Mouse (Mus musculus) midbrain, embryonic 10.5 days (tissue): ENCODE data around the gene Gnat1. TPM values are rescaled to one million over a fixed set of nuclear protein-coding genes. Genes with fewer than 3 reads are reported as not detected.

Experiments
- DNase-seq: peaks from one replicate; pipeline ENCODE4 v3.0.0-alpha.2; 2017; ENCODE audit warnings: low spot score
- H3K27ac ChIP-seq: fragments of 300-500 bp; sonication (generic); replicated peaks from 2 replicates; pipeline ENCODE4 v1.5.1; 2016; ENCODE audit warnings: mild to moderate bottlenecking
- H3K27me3 ChIP-seq: fragments of 300-500 bp; sonication (generic); 2 replicates; pipeline ENCODE4 v1.6.1; 2016; ENCODE audit warnings: low read depth, mild to moderate bottlenecking; ENCODE audit not compliant: poor library complexity, severe bottlenecking
- H3K36me3 ChIP-seq: fragments of 300-500 bp; sonication (generic); 2 replicates; pipeline ENCODE4 v1.6.1; 2016; ENCODE audit warnings: mild to moderate bottlenecking, moderate library complexity
- H3K4me1 ChIP-seq: fragments of 300-500 bp; sonication (generic); 2 replicates; pipeline ENCODE4 v1.6.1; 2016
- H3K4me3 ChIP-seq: fragments of 300-500 bp; sonication (generic); 2 replicates; pipeline ENCODE4 v1.5.1; 2016; ENCODE audit warnings: mild to moderate bottlenecking, moderate library complexity
- H3K9me3 ChIP-seq: fragments of 300-500 bp; sonication (generic); replicated peaks from 2 replicates; pipeline ENCODE4 v1.6.1; 2016; ENCODE audit warnings: mild to moderate bottlenecking
- WGBS: fragments of 180-500 bp; shearing (Covaris S2); methylation state at CpG from one replicate; pipeline ENCODE4 v1.1.7; 2016; 5-methylcytosine and 5-hydroxymethylcytosine counted together
- polyA plus RNA-seq: library from polyadenylated mRNA; unstranded; fragments of >200 nt; fragmentation: Nextera tagmentation; extraction: Ambion mirVana; gene quantifications from 2 replicates; pipeline ENCODE4 v1.2.1, GENCODE M21; 2016

Gnat1 gene
- polyA plus RNA-seq, 1 experiment from 2014 or later: 3.6 TPM

DNA sequence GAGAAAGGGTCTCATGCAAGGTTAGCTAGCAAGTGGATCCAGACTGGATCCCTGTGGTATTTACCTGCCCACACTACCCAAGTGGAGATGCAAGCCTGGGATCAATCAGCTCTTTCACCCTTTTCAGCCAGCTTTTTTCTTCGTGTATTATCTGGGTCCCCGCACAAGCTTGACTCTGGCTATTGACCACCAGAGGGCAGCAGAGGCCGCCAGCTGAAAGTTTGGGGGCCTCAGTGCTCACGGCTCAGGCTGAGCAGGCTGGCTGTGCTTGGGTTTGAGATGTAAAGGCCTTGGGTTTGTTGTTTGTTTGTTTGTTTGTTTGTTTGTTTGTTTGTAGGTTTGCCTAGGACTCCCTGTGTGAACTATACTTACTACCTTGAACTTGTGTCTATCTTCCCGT is 33.9 kb downstream of the Gnat1 start:
- H3K4me3 ChIP-seq: no peak overlapping the region
- 9% methylated on average over 5 of the region's 5 CpGs for WGBS
- H3K27me3 ChIP-seq: 0 out of 2 replicates have a peak, but pooled peaks cover 5% of the 10 kb centered on the region
- H3K27ac ChIP-seq: no peak overlapping the region
- no peaks in the 10 kb centered on the region for H3K36me3 ChIP-seq
- H3K9me3 ChIP-seq: no peaks in the 10 kb centered on the region
- DNase-seq: peak; percentile 85
- peaks cover 42% of the 10 kb centered on the region for H3K4me1 ChIP-seq

DNA sequence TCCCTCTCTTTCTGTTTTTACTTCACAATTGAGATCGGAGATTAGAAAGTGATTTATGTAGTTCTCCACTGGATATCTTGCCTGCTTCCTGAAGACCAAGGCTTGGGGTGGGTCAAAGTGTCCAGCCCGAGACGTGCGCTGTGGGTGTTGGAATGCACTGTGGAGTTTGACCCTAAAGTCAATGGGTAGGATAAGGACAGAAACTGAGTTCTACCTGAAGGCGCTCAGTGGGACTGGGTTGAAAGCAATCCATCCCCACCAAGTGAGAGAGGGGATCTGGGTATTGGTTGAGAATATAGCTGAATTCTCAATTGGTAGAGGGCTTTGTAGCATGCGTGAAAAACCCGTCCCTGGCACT is 34.4 kb downstream of the Gnat1 start:
- DNase-seq: no peak
- 0 out of 2 replicates have a peak, but pooled peaks cover 5% of the 10 kb centered on the region for H3K27me3 ChIP-seq
- peak overlapping the region; percentile 90 for H3K27ac ChIP-seq
- WGBS: 52% methylated on average over 7 of the region's 7 CpGs
- no peaks in the 10 kb centered on the region for H3K36me3 ChIP-seq
- H3K4me3 ChIP-seq: peak overlapping the region; percentile 54; the same call in 1 of the 2 replicates
- peaks cover 43% of the 10 kb centered on the region for H3K4me1 ChIP-seq
- no peaks in the 10 kb centered on the region for H3K9me3 ChIP-seq

DNA sequence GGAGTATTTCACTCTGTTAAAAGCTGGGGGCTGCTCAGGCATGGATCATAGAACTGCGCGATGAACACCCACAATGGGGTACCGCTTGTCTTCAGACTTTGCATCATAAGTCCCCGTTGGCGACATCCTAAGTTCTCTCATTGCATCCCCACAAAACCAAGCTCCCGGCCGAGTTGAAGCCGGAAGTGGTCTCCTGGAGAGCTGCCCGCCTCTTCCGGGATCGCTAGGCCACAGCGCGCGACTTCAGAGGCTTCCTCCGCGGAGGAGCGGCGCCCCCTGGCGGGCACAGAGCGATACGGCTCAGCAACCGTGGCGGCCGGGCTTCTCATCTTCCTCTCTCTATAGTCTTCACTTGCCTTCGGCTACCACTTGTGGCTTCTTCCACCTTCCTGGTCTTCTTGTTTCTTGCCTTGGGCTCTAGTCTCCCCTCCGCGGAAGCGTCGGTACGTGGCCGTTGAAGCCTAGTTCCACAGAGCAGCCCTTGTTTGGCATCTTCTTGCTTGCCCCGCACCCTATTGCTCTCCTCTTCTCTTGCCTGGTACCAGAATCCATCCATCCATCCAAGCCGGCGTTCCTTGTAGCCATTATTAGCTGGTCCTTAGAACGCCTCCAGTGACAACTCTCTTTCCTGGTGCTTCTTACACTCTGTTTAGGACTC is 34.9 kb downstream of the Gnat1 start:
- Histone ChIP-seq H3K9me3 (no peaks in the 10 kb centered on the region), H3K36me3 (no peaks in the 10 kb centered on the region), H3K27me3 (0 out of 2 replicates have a peak, but pooled peaks cover 5% of the 10 kb centered on the region), H3K4me1 (peaks cover 46% of the 10 kb centered on the region), H3K27ac (peak overlapping the region; percentile 90), H3K4me3 (peak overlapping the region; percentile 54)
- DNase-seq: peak; percentile 94
- WGBS: 6% methylated on average over 35 of the region's 35 CpGs

DNA sequence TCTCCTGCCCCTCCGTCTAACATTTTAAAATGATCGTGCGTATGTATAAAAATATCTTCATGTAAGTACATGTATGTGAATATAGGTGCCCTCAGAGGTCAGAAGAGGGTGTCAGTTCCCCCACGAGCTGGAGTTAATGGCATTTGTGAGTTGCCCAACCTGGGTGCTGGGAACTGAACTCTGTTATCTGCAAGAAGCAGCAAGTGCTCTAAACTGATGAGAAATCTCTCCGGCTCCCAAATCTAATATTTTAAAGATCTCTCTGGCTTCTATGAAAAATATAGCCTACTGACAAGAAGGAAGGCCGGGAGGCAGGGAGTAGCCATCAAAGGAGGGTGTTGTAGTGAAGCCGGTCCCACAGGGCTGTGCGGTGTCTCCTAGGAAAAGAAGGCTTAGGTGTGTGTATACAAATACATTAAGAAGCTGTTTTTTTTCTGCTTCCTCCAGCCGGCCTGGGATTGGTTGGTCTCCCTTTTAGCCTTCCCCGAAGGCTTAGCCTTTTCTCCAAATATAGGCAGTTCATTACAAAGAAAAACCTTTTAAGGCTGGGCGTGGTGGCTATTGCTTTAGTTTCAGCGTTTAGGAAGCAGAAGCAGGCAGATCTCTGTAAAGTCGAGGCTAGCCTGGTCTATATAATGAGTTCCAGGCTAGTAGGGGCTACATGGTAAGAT is 35.8 kb downstream of the Gnat1 start:
- DNase-seq: no peak
- Histone ChIP-seq H3K27ac (peak overlapping the region; percentile 90), H3K27me3 (0 out of 2 replicates have a peak, but pooled peaks cover 5% of the 10 kb centered on the region), H3K9me3 (no peaks in the 10 kb centered on the region), H3K36me3 (no peaks in the 10 kb centered on the region), H3K4me3 (peak overlapping the region; percentile 54), H3K4me1 (peaks cover 53% of the 10 kb centered on the region)
- 93% methylated on average over 13 of the region's 13 CpGs for WGBS

DNA sequence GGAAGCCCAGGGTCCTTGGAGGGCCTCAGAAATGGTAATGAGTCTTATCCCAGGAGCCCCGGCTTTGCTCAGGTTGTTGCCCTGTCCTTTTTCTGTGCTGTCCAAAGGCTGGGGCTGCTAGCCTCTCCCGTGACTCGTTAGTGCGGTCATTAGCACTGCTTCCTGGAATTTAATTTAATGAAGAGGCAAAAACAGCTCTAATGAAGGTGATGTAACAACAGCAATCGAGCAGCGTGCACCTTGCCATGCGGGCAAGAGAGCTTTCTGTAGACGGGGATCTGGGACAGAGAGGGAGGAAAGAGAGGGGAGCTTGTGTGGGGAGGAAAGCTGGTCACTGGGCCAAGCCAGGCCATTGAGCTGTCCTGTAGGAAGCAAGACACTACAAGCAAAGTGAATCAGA is 37.8 kb downstream of the Gnat1 start:
- Histone ChIP-seq H3K9me3 (no peaks in the 10 kb centered on the region), H3K36me3 (no peaks in the 10 kb centered on the region), H3K27ac (peak overlapping the region; percentile 83), H3K27me3 (0 out of 2 replicates have a peak, but pooled peaks cover 5% of the 10 kb centered on the region), H3K4me1 (peaks cover 69% of the 10 kb centered on the region), H3K4me3 (0 out of 2 replicates have a peak overlapping the region, but pooled peaks have one; percentile 1)
- 35% methylated on average over 8 of the region's 8 CpGs for WGBS
- DNase-seq: no peak

DNA sequence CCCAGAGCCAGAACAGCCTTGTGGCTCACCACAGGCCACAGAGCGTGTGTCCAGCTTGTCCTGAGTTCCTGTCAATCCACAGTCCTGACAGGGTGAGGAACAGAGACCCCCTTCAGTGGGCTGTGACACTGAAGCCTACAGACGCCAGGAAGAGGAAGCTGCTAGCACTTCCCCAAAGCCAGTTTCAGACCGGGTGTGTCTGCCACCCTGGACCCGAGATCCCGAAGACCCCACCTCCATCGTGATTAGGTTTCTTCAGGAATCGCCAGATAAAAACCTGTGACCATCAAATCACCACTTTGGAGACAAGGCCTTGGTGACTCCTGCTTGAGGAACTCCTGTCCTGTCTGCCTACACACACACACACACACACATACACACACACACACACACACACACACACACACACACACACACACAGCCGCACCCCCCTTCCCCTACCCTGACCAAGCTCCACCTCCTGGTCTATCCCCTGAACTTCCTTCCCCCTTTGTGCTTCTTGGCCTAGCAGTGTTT is 39.2 kb downstream of the Gnat1 start:
- no peak for DNase-seq
- H3K27me3 ChIP-seq: 0 out of 2 replicates have a peak, but pooled peaks cover 4% of the 10 kb centered on the region
- H3K27ac ChIP-seq: peak overlapping the region; percentile 83
- no peaks in the 10 kb centered on the region for H3K9me3 ChIP-seq
- 30% methylated on average over 8 of the region's 8 CpGs for WGBS
- H3K36me3 ChIP-seq: no peaks in the 10 kb centered on the region
- H3K4me1 ChIP-seq: peaks cover 80% of the 10 kb centered on the region
- peak overlapping the region; percentile 9; the same call in 1 of the 2 replicates for H3K4me3 ChIP-seq

DNA sequence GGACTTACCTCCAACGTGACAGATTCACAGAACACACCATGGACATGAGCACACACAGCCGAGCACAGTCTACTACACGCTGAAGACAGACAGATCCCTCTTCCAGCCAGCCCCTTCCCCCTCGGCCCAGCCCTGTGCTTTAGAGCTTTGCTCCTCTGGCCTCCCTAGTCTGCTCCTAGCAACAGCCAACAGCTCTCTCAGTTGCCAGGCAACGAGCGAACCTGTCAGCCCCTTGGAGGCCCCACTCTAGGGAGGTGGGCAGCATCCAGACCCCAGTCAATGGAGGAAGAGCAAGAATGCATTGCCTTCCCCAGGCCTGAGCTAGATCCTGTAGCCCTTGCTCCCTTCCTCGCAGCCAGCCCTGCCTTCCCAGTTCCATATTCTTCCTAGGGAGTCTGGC is 42.4 kb downstream of the Gnat1 start:
- 12% methylated on average over 7 of the region's 7 CpGs for WGBS
- Histone ChIP-seq H3K4me3 (peak overlapping the region; percentile 39), H3K4me1 (peaks cover 90% of the 10 kb centered on the region), H3K36me3 (peaks cover 14% of the 10 kb centered on the region), H3K27me3 (no peaks in the 10 kb centered on the region), H3K27ac (peak overlapping the region; percentile 98), H3K9me3 (no peaks in the 10 kb centered on the region)
- peak; percentile 89 for DNase-seq

DNA sequence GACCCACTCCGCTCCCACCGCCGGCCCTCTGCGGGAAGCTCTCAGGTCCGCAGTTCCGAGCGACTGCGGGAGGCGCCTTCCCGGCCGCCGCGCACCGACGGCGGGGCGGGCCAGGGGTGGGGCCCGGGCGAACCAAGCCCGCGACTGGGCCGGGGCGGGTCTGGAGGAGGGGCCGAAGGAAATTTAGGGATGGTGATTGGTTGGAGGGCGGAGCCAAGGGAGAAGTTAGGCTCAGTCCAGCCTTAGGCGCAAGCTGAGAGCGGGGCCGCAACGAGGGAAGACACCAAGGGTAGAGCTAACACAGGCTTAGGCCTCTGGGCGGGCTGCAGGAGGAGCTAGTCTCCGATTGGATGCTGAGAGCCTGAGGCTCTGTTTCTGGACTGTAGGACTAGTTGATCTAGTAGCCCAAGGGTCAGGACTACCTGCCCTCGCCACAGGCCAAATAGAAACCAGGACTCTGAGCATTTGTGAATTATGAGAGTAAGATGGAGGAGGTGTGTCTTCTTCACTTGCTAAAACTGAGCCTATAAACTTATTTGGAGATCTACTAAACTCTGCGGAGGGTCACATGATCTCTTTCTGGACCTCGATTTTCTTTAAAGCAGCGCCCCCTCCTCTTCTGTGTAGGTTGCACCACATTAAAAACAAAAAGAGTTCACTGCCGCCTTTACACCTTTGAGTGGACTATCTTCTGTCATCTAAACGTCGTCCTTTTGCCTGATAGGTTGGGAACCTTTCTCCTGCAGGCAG is 44.1 kb downstream of the Gnat1 start, which contains the start of gene Gnai2:
TSS of gene Gnai2 (minus strand) at position 89 of the 750 bp plus-strand sequence.
- peak within 1 kb of the TSS; percentile 94 for H3K4me3 ChIP-seq
- H3K27ac ChIP-seq: peak within 1 kb of the TSS; percentile 98
- no peaks in the 10 kb centered on the region for H3K27me3 ChIP-seq
- WGBS: 3% methylated on average over 38 of the region's 38 CpGs
- DNase-seq: peak; percentile 97
- peaks cover 19% of the 10 kb centered on the region for H3K36me3 ChIP-seq
- H3K9me3 ChIP-seq: no peaks in the 10 kb centered on the region
- H3K4me1 ChIP-seq: peaks cover 90% of the 10 kb centered on the region

DNA sequence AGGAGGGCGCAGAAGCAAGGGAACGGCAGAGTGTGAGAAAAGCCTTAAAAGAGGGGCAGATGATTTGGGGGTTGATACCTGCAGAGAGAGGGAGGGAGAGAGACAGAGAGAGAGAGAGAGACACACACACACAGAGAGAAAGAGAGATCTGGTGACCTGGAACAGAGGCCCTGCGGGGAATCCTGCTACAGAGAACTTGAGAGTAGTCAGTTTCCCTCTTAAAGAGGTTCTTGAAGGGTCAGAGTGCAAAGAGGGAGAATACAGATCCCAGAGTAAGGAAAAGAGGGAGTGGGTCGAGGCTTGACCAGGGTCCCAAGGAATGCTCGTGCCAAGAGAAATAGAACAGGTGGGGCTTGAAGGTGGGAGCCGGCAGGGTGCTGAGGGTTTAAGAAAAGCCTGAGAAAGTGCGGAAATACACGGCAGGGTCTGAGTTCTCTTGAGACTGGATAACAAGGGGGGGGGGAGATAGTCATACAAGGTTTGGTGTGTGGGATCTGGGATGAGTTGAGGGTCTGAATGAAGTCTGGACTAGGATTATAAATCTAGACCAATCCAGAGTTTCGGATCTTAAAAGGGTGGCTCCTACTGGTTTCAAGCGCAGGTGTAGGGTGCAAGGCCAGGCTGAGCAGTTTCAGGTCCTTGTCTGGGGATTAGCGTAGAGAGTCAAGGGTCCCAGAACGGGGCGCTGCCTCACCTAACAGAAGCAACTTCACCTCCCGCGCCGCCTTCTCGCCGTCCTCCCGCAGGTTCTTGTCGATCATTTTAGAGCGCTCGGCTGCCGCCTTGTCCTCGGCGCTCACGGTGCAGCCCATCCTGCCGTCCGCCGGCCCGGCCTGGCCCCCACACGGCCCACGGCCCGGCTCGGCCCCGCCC is 44.9 kb downstream of the Gnat1 start:
- WGBS: under 1% methylated on average over 35 of the region's 35 CpGs
- peaks cover 90% of the 10 kb centered on the region for H3K4me1 ChIP-seq
- H3K27me3 ChIP-seq: no peaks in the 10 kb centered on the region
- peak overlapping the region; percentile 98 for H3K27ac ChIP-seq
- no peak for DNase-seq
- peaks cover 19% of the 10 kb centered on the region for H3K36me3 ChIP-seq
- peak overlapping the region; percentile 94 for H3K4me3 ChIP-seq
- H3K9me3 ChIP-seq: no peaks in the 10 kb centered on the region

DNA sequence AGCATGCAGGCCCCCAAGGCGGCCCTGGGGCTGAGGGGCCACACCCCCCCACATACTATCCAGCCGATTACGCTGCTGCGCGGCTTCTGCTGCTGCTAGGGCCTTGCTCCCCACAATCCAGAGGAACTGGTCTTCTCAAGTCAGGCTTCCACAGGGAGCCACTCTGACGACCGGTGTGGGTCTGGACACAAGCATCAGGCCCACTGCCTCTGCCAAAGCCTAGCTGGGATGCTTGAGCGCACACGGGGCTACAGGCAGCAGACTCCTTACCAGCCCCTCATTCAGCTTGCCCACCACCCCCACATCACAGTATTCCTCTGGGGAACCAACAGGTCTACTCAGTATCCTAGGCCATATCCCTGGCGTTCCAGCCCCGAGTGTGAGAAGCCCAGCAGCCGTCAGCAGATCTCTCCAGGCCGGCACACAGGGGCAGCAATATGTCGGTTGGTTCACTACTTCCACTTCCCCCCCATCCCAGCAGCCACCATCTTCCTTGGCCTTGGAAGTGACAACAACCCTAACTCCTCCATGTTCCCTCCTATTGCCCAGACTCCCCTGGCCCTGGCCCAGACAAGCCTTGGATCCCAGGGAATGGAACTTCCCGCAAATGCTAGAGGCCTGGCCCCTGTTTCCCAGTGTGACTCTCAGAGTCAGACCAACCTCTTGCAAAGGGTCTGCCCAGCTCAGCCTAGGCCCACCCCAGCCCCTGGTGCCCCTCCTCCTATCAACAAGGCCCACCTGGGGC is 45.7 kb downstream of the Gnat1 start:
- Histone ChIP-seq H3K27me3 (no peaks in the 10 kb centered on the region), H3K9me3 (no peaks in the 10 kb centered on the region), H3K27ac (peak overlapping the region; percentile 98), H3K4me1 (peaks cover 90% of the 10 kb centered on the region), H3K36me3 (peaks cover 25% of the 10 kb centered on the region), H3K4me3 (peak overlapping the region; percentile 94)
- peak; percentile 53 for DNase-seq
- WGBS: 1% methylated on average over 15 of the region's 15 CpGs

DNA sequence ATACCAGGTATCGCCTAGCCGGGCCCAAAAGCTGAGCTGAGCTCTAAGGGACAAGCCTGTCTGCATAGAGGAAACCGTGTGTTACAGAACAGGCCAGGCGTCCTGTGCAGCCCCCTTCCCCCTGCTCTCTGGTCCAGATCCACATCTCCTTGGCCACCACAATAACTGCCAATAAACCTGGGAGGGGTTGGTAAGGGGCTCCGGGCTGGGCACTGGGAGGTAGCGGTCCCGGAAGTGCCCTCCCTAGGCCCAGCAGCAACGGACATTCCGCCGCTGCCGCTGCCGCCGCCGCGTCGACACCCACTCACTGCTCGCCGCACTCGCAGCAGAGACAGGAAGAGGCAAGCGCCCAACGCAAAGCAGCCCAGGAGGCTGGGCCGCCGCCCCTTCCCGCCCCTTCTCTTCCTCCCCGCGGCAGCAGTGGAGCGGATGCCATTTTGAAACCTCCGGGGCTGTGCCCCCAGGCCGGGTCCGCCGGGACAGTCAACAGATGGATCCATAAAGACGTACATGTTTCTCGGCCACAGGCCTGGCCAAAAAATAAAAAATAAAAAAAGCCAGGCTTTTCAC is 46.3 kb downstream of the Gnat1 start:
- no peaks in the 10 kb centered on the region for H3K9me3 ChIP-seq
- no peaks in the 10 kb centered on the region for H3K27me3 ChIP-seq
- peak overlapping the region; percentile 98 for H3K27ac ChIP-seq
- peak overlapping the region; percentile 94 for H3K4me3 ChIP-seq
- peaks cover 96% of the 10 kb centered on the region for H3K4me1 ChIP-seq
- under 1% methylated on average over 33 of the region's 33 CpGs for WGBS
- peak; percentile 74 for DNase-seq
- peaks cover 32% of the 10 kb centered on the region for H3K36me3 ChIP-seq
